Mouse (Mus musculus) B cell, adult 67 days (primary cell): ENCODE measurements around the gene Mroh8. TPM values are rescaled to one million over a fixed set of nuclear protein-coding genes. Genes with fewer than 3 reads are reported as not detected.

Experiments used
- total RNA-seq, 2 experiments: library from RNA; stranded (reverse); gene quantifications; 4 replicates each; pipeline ENCODE4 v1.2.4; 2023

Mroh8 gene
- under 1 TPM in 1 of 2 experiments, not detected in 1; 0.24 TPM for total RNA-seq

GRCm38 (mm10) chr2:157279416-157279800, at the start of gene Mroh8:
Mroh8 (minus strand) TSS chr2:157279549.

GRCm38 (mm10) chr2:157278717-157279415, 483 bp downstream of the Mroh8 start, which contains the start of gene Rpn2:
Rpn2 (plus strand) TSS chr2:157279017.

GRCm38 (mm10) chr2:157204366-157205218, 74.8 kb downstream of the Mroh8 start, which contains the start of gene Rbl1:
Rbl1 (minus strand) TSS chr2:157204534.

Other genes starting within 250 kb of the Mroh8 start
- under 1 TPM; 0.26 to 0.33 TPM for gene Soga1, start 200.3 kb downstream of the Mroh8 start, total RNA-seq
- gene Tldc2, start 192.5 kb downstream of the Mroh8 start, total RNA-seq: not detected
- 100 to 1,000 TPM; 552 to 568 TPM for gene Samhd1, start 144.3 kb downstream of the Mroh8 start, total RNA-seq
- gene Rbl1, start 75.0 kb downstream of the Mroh8 start, total RNA-seq: 10 to 100 TPM; 22.8 to 24.4 TPM
- gene Rpn2, start 532 bp downstream of the Mroh8 start, total RNA-seq: 100 to 1,000 TPM; 114 to 117 TPM
- gene Ghrh, start 68.0 kb upstream of the Mroh8 start, total RNA-seq: not detected
- 10 to 100 TPM; 16.6 to 25.5 TPM for gene Manbal, start 88.0 kb upstream of the Mroh8 start, total RNA-seq
- gene Src, start 138.9 kb upstream of the Mroh8 start, total RNA-seq: 1 to 10 TPM; 1.8 to 2.6 TPM